17 mouse cellular contexts compared by ENCODE assay signal in genomic region chr15:72150581-72150980, GRCm38 (mm10).
DNase-seq lines count a peak whose midpoint lies in the region; ATAC-seq lines count a peak whose summit lies in the region.
"Had no signal": no experiment of that assay in that cellular context is flagged by ENCODE, and none has a peak within 500 bp of the region (broad histone marks: within the 10 kb centered on the region; RNA-seq: fewer than 3 reads in every experiment).

No protein-coding gene starts in this region.

- DNase-seq in cerebellum, postnatal 4 days (ENCODE audit: low spot score in 2 of 2) = no peak
- DNase-seq in cerebellum, adult 11-12 months = peak; percentile 94
- peak; percentile 96 for DNase-seq in cerebellum, adult 9-10 months
- DNase-seq in cerebellum, postnatal 25 days = peak; percentile 88
- no peak for DNase-seq in right cerebral cortex, adult 18-20 months
- no peak for DNase-seq in ovary, adult 18-20 months (ENCODE audit: low spot score)
- DNase-seq in kidney, postnatal 14 days = no peak
- DNase-seq: adrenal gland, adult 8-10 months; B cell, adult 2 months; gastrocnemius, postnatal 10 days; heart, adult 2 months; heart, postnatal 14 days; kidney, adult 18-20 months had no signal

- peak; percentile 95 for ATAC-seq in cerebellum, adult (ENCODE audit: insufficient number of reproducible peaks, low FRiP score, low TSS enrichment)
- ATAC-seq: CD4-positive, CD25-positive, alpha-beta regulatory T cell, adult 4 months; forebrain, embryonic 14.5 days; hindbrain, postnatal 0 days had no signal

Comparison
In these comparisons a context has a peak if more than half of its experiments do, and no peak if none do; other contexts are left out.
1. DNase-seq: peak in cerebellum, adult 11-12 months (single experiment), cerebellum, adult 9-10 months (single experiment) and cerebellum, postnatal 25 days (2 of 2); none in cerebellum, postnatal 4 days (0 of 2), right cerebral cortex, adult 18-20 months (single experiment), ovary, adult 18-20 months (single experiment) and kidney, postnatal 14 days (single experiment).